Mouse (Mus musculus) limb, embryonic 15.5 days (tissue): Measurements from ENCODE around the gene Usp4. TPM values are rescaled to one million over a fixed set of nuclear protein-coding genes. Genes with fewer than 3 reads are reported as not detected.

Source experiments
- ATAC-seq: fragments of 200-750 bp; cut with Nextera tagmentation; 2 replicates; pipeline ENCODE4 v1.8.0; 2017; ENCODE audit warnings: low read depth, moderate TSS enrichment; ENCODE audit not compliant: insufficient number of reproducible peaks, low FRiP score, low TSS enrichment
- H3K27ac ChIP-seq: fragments of 300-500 bp; sonication (generic); 2 replicates; pipeline ENCODE4 v1.5.1; 2015; ENCODE audit warnings: moderate library complexity, mild to moderate bottlenecking, inconsistent platforms
- H3K27me3 ChIP-seq: fragments of 300-500 bp; sonication (generic); 2 replicates; pipeline ENCODE4 v1.6.1; 2015; ENCODE audit warnings: inconsistent platforms
- H3K36me3 ChIP-seq: fragments of 300-500 bp; sonication (generic); 2 replicates; pipeline ENCODE4 v1.6.1; 2015; ENCODE audit warnings: inconsistent platforms
- H3K4me1 ChIP-seq: fragments of 300-500 bp; sonication (generic); 2 replicates; pipeline ENCODE4 v1.6.1; 2015; ENCODE audit warnings: inconsistent platforms
- H3K4me2 ChIP-seq: fragments of 300-500 bp; sonication (generic); 2 replicates; pipeline ENCODE4 v1.6.1; 2015; ENCODE audit warnings: mild to moderate bottlenecking, inconsistent platforms
- H3K4me3 ChIP-seq: fragments of 300-500 bp; sonication (generic); 2 replicates; pipeline ENCODE4 v1.5.1; 2015; ENCODE audit warnings: mild to moderate bottlenecking, inconsistent platforms
- H3K9ac ChIP-seq: fragments of 300-500 bp; sonication (generic); 2 replicates; pipeline ENCODE4 v1.6.1; 2015; ENCODE audit warnings: inconsistent platforms
- H3K9me3 ChIP-seq: fragments of 300-500 bp; sonication (generic); 2 replicates; pipeline ENCODE4 v1.6.1; 2016; ENCODE audit warnings: inconsistent platforms
- WGBS: fragments of 180-500 bp; shearing (Covaris S2); methylation state at CpG from one replicate; pipeline ENCODE4 v1.1.7; 2015; 5-methylcytosine and 5-hydroxymethylcytosine counted together
- polyA plus RNA-seq: library from polyadenylated mRNA; unstranded; fragments of >200 nt; fragmentation: Nextera tagmentation; extraction: Ambion mirVana; gene quantifications from 2 replicates; pipeline ENCODE4 v1.2.1, GENCODE M21; 2015

Usp4 gene
- polyA plus RNA-seq, 1 experiment from 2014 or later: 99.6 TPM

DNA sequence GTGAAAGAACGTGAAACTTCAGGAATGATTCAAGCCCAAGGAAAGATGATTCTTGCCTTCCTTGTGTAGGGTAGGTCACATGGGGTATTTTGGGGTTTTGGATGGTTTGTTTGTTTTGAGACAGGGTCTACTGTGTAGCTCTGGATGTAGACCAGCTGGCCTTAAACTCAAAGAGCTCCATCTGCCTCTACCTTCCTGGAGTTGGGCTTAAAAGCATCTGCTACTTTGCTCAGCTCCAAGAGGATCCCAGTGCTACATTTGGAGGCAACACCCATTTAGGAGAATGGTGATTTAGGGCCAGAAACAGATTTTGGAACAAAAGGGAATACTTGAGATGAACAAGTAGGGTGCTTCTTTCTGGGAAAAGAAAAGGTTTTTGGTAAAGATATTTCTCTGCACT lies 22.9 kb upstream of the Usp4 start:
- no peaks in the 10 kb centered on the region for H3K4me1 ChIP-seq

DNA sequence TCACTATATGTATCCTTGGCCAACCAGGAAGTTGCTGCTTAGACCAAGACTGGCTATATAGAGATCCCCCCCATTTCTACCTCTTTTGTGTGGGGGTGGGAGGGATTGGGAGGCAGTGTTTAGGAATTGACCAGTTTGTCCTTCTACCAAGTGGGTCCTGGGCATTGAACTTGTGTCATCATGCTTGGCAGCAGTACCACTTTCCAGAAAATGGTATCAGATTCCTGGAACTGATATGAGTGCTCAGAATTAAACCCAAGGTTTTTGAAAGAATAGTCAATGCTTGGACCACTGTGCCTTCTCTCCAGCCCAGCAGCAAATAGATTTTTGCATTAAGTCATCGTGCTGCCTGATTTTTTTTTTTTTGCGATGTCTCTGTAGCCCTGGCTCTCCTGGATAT lies 21.8 kb upstream of the Usp4 start:
- H3K36me3 ChIP-seq: peaks cover 41% of the 10 kb centered on the region
- no peaks in the 10 kb centered on the region for H3K4me1 ChIP-seq
- WGBS: 97% methylated on average over 2 of the region's 2 CpGs
- H3K4me3 ChIP-seq: no peak overlapping the region
- no peak overlapping the region for H3K9ac ChIP-seq
- no peaks in the 10 kb centered on the region for H3K27me3 ChIP-seq
- H3K4me2 ChIP-seq: no peak overlapping the region
- ATAC-seq: no peak
- no peaks in the 10 kb centered on the region for H3K9me3 ChIP-seq
- H3K27ac ChIP-seq: no peak overlapping the region

More for the DNA sequence above, 22.9 kb upstream of the Usp4 start:
- Histone ChIP-seq H3K4me2 (no peak overlapping the region), H3K9me3 (no peaks in the 10 kb centered on the region), H3K27me3 (no peaks in the 10 kb centered on the region), H3K4me3 (no peak overlapping the region), H3K9ac (no peak overlapping the region), H3K27ac (no peak overlapping the region), H3K36me3 (peaks cover 36% of the 10 kb centered on the region)
- no peak for ATAC-seq
- 98% methylated on average over 1 of the region's 1 CpGs for WGBS

GRCm38 (mm10) chr9:108337848-108338550 lies 9.7 kb upstream of the Usp4 start:
- 70% methylated on average over 10 of the region's 10 CpGs for WGBS
- peak overlapping the region; percentile 71; the same call in 1 of the 2 replicates for H3K4me2 ChIP-seq
- peaks cover 35% of the 10 kb centered on the region for H3K36me3 ChIP-seq
- no peak for ATAC-seq
- H3K27ac ChIP-seq: peak overlapping the region; percentile 96
- H3K4me3 ChIP-seq: no peak overlapping the region
- H3K4me1 ChIP-seq: peaks cover 28% of the 10 kb centered on the region
- H3K9me3 ChIP-seq: no peaks in the 10 kb centered on the region
- H3K27me3 ChIP-seq: no peaks in the 10 kb centered on the region
- H3K9ac ChIP-seq: no peak overlapping the region

DNA sequence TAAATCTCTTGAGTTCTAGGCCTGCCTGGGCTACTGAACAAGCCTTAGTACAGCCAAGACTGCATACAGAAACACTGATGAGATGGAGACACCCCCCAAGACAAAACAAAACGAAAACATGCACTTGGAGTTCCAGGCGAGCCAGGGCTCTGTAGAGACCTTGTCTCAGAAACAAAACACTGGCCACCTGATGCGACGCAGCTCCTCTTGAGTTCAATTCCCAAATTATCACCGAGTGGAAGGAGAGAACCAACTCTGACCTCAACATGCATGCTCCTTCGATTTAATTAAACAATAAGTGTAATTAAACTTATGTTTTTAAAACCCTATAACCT lies 9.1 kb upstream of the Usp4 start:
- Histone ChIP-seq H3K4me2 (peak overlapping the region; percentile 71), H3K36me3 (peaks cover 32% of the 10 kb centered on the region), H3K4me1 (peaks cover 28% of the 10 kb centered on the region), H3K27ac (peak overlapping the region; percentile 96), H3K27me3 (no peaks in the 10 kb centered on the region), H3K9ac (no peak overlapping the region), H3K9me3 (no peaks in the 10 kb centered on the region), H3K4me3 (peak overlapping the region; percentile 74)
- ATAC-seq: no peak
- WGBS: 18% methylated on average over 6 of the region's 6 CpGs

DNA sequence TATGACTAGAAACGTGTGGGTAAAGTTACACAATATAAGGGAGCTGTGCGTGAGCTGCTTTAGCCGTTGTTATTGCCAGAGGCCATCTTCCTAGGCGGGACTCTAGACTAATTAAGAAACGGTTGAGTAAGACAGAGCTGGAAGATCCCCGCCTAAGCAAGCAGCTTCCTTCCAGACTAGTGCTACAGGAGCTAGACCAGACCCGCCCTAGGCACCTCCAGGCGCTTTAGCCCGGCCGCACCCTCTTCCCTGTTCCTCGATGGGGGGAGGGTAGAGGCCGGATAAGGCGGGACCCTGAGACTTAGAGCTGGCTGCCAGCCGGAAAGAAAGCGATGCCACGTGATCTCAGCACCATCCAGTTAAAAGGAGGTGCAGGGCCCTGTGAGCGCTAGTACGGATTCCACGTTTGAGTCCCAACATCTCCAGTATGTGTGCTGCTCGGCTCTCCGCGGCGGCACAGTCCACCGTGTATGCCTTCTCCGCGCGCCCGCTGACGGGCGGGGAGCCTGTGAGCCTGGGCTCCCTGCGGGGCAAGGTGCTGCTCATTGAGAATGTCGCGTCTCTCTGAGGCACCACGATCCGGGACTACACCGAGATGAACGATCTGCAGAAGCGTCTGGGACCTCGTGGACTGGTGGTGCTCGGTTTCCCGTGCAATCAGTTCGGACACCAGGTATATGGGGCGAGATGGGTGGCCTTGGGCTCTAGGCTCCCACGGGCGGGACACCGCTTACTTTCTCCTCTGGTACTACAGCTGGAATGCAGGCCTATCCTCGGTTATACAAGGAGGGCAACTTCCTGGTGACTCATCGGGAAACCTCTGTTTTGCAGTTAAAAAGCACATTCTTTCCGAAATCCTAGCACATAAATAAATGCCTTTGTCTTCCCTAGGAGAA lies 8.5 kb upstream of the Usp4 start, which contains the start of gene Gpx1:
Gene Gpx1, plus strand, starts transcription at position 18 of the 896 bp plus-strand sequence.
- Histone ChIP-seq H3K4me2 (peak within 1 kb of the TSS; percentile 71), H3K27me3 (no peaks in the 10 kb centered on the region), H3K9ac (peak within 1 kb of the TSS; percentile 93), H3K36me3 (peaks cover 27% of the 10 kb centered on the region), H3K4me3 (peak within 1 kb of the TSS; percentile 74), H3K4me1 (peaks cover 28% of the 10 kb centered on the region), H3K9me3 (no peaks in the 10 kb centered on the region), H3K27ac (peak within 1 kb of the TSS; percentile 96)
- peak; percentile 94 for ATAC-seq
- WGBS: under 1% methylated on average over 49 of the region's 49 CpGs

- H3K27ac ChIP-seq: peak overlapping the region; percentile 96
- H3K27me3 ChIP-seq: no peaks in the 10 kb centered on the region
- H3K9me3 ChIP-seq: no peaks in the 10 kb centered on the region
- peaks cover 19% of the 10 kb centered on the region for H3K36me3 ChIP-seq
- H3K4me1 ChIP-seq: peaks cover 28% of the 10 kb centered on the region
- no peak for ATAC-seq
- 5% methylated on average over 20 of the region's 20 CpGs for WGBS
- H3K4me2 ChIP-seq: peak overlapping the region; percentile 71
- H3K4me3 ChIP-seq: peak overlapping the region; percentile 74
- peak overlapping the region; percentile 93 for H3K9ac ChIP-seq
These were observed 7.8 kb upstream of the Usp4 start for GRCm38 (mm10) chr9:108339886-108340257.

DNA sequence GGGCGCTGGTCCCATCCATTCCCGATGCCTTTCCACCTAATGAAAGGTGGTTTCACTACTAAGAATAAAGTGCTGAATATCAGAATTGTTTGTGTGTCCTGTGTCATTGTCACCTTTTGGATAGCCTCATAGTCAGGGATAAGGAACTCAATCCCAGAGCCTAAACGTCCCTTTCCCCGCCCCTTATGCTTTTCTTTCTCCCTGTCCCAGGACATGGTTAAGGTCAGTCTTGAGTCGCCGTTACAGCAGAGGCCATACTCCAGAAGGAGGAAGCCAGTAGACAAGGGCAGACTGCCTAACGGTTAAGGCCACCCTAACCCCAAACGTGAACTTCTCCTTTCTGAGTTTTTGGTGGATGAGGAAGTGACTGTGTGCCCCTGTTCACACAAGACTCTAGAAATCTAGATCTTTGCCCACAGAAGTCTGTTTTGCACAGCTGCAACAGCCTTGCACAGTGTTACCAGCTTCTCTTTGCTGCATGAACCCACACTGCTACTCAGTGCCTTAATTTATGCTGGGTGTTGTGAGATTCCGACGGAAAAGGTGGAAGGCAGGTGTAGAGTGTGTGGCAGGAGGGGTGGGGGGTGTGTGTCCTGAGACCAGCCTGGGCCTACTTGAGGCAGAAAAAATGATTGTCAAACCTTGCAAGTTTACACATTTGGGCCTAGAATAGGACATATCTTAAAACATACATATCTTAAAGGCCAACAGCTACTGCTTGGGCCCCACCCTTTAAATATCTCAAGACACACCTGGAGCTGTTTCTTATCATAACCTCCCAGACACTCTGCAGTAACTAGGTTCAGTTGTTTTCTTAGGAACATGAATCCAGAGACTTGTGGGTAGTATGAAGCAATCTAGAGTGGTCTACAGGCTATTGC lies 7.2 kb upstream of the Usp4 start:
- Histone ChIP-seq H3K36me3 (peaks cover 13% of the 10 kb centered on the region), H3K4me2 (peak overlapping the region; percentile 71), H3K9ac (peak overlapping the region; percentile 93), H3K4me1 (peaks cover 28% of the 10 kb centered on the region), H3K27ac (peak overlapping the region; percentile 96), H3K27me3 (no peaks in the 10 kb centered on the region), H3K4me3 (peak overlapping the region; percentile 74), H3K9me3 (no peaks in the 10 kb centered on the region)
- WGBS: 57% methylated on average over 10 of the region's 10 CpGs
- ATAC-seq: no peak

DNA sequence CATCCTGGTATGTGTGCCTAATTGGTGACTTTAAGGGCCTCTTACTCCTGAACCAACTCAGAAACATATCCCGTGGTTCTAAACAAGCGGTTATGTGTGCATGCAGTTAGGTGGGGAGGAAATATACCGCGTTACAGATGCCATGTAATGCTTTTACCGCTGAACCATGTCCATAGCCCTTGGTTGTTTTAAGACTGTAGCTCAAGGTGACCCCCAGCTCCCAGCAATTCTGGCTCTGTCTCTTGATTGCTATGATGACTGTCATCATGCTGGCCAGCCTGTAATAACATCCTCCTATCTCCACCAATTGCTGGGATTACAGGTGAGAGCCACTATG lies 6.5 kb upstream of the Usp4 start:
- peak overlapping the region; percentile 48; the same call in 1 of the 2 replicates for H3K27ac ChIP-seq

DNA sequence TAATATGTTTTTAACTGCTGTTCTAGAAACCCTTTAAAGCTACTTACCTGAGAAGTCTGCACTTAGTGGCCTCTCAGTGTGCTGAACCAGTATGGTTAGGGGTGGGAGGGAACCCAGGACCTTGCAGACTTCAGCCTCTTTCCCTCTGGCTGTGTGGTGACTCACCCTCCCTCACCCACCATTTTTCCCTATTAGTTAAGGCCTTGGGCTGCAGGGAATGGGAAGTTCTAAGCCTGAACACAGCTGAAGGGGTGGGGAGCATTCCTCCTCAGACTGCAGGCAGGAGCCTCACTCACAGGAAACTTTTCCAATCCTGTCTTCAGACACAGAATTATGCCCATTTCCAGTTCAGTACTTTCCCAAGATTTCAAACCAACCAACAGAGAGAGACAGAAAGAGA lies 5.9 kb upstream of the Usp4 start:
- H3K9ac ChIP-seq: no peak overlapping the region

More for the DNA sequence above, 6.5 kb upstream of the Usp4 start:
- Histone ChIP-seq H3K27me3 (no peaks in the 10 kb centered on the region), H3K36me3 (peaks cover 9% of the 10 kb centered on the region), H3K4me2 (no peak overlapping the region), H3K4me3 (no peak overlapping the region; the same call in 1 of the 2 replicates), H3K4me1 (peaks cover 28% of the 10 kb centered on the region), H3K9me3 (no peaks in the 10 kb centered on the region), H3K9ac (no peak overlapping the region)
- no peak for ATAC-seq
- WGBS: 88% methylated on average over 5 of the region's 5 CpGs

GRCm38 (mm10) chr9:108342301-108342831 lies 5.3 kb upstream of the Usp4 start:
- no peaks in the 10 kb centered on the region for H3K27me3 ChIP-seq
- no peak overlapping the region for H3K9ac ChIP-seq
- no peak for ATAC-seq

More for the DNA sequence above, 5.9 kb upstream of the Usp4 start:
- no peak for ATAC-seq
- Histone ChIP-seq H3K27me3 (no peaks in the 10 kb centered on the region), H3K27ac (0 out of 2 replicates have a peak overlapping the region, but pooled peaks have one; percentile 38), H3K9me3 (no peaks in the 10 kb centered on the region), H3K4me3 (no peak overlapping the region), H3K4me1 (peaks cover 29% of the 10 kb centered on the region), H3K4me2 (no peak overlapping the region), H3K36me3 (peaks cover 7% of the 10 kb centered on the region)

GRCm38 (mm10) chr9:108343331-108343730 lies 4.3 kb upstream of the Usp4 start:
- 86% methylated on average over 3 of the region's 3 CpGs for WGBS
- H3K4me3 ChIP-seq: no peak overlapping the region
- no peaks in the 10 kb centered on the region for H3K27me3 ChIP-seq
- no peak overlapping the region for H3K9ac ChIP-seq
- peaks cover 4% of the 10 kb centered on the region; the same call in 1 of the 2 replicates for H3K36me3 ChIP-seq
- peaks cover 29% of the 10 kb centered on the region for H3K4me1 ChIP-seq
- H3K4me2 ChIP-seq: no peak overlapping the region
- no peak overlapping the region for H3K27ac ChIP-seq
- no peak for ATAC-seq
- H3K9me3 ChIP-seq: no peaks in the 10 kb centered on the region

More at GRCm38 (mm10) chr9:108342301-108342831, 5.3 kb upstream of the Usp4 start:
- Histone ChIP-seq H3K36me3 (peaks cover 7% of the 10 kb centered on the region), H3K27ac (0 out of 2 replicates have a peak overlapping the region, but pooled peaks have one; percentile 38), H3K4me1 (peaks cover 32% of the 10 kb centered on the region), H3K4me2 (no peak overlapping the region), H3K4me3 (no peak overlapping the region), H3K9me3 (no peaks in the 10 kb centered on the region)
- WGBS: 31% methylated on average over 5 of the region's 5 CpGs
